Mouse (Mus musculus) thymus, postnatal 14 days (tissue): ENCODE results near the gene 4921517D22Rik.

Experiments
- DNase-seq: peaks from one replicate; pipeline ENCODE4 v3.0.0; 2021

Gene 4921517D22Rik

DNA sequence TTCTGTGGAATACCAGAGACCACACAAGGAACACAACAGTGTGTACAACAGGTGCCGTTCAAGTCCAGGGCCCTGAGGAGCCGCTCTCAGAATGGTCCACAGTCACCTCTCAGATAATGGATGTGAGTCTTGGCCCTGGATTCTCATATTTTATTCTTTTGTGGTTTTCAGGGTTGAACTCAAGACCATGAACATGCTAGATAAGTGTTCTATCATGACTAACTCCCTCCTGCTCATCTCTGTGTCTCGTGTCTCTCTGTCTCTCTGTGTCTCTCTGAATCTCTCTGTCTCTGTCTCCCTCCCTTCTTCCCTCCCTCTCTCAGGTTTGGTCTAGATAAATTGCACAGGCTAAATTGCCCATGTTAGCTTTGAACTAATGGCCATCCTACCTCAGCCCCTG lies 4.1 kb downstream of the 4921517D22Rik start:
- DNase-seq, result no peak

DNA sequence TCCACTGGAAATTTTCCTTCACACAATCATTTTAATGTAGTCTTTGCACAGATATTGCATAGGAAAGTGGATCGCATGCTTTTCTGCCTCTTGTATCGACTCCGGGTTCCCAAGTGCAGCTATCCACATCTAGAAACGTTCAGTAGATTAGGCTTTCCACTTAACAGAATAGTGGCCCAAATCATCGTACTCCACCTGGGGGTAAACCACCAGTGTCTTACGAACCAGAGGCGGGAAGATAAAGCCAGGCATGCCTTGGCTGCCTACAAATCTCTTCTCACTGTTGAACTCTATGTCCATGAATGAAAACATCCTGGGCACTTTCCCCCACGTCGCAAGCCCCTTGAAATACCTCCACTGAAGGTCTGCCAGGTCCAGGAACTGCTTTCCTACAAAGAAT lies 4.6 kb downstream of the 4921517D22Rik start:
- DNase-seq, result no peak

DNA sequence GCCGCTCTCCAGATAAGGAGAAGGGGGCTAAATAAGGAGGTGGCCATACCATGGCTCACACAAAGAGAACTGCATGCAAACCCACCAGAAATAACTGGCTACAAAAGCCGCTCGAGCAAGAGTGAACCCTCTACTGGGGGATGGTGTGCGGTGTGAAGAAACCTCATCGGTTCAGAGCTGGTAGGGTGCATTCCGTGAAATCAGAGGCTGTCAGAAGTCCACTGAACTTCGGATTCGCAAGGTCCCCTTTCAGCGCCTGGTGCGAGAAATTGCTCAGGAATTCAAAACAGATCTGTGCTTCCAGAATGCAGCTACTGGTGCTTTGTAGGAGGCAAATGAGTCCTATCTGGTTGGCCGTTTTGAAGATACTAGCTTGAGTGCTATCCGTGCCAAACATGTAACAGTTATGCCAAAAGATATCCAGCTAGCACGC lies 5.6 kb downstream of the 4921517D22Rik start:
- no peak for DNase-seq

DNA sequence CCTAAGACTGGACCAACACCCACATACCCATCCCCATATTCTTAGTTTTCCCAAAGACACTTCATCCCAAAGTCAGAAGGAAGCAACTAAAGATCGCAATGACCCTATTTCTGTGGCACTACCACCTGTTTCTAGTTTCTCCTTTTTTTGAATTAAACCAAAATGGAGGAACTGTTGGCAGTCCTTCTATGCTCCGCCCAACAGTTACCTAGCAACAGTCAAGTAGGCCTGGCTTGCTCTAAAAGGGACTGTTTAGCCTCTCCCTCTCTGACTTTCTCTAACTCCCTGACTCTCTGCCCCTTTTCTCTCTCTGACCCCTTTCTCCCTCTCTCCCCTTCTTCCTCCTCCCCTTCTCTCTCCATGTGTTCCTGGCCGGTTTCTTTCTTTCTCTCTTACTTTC lies 8.7 kb downstream of the 4921517D22Rik start:
- DNase-seq, result no peak

DNA sequence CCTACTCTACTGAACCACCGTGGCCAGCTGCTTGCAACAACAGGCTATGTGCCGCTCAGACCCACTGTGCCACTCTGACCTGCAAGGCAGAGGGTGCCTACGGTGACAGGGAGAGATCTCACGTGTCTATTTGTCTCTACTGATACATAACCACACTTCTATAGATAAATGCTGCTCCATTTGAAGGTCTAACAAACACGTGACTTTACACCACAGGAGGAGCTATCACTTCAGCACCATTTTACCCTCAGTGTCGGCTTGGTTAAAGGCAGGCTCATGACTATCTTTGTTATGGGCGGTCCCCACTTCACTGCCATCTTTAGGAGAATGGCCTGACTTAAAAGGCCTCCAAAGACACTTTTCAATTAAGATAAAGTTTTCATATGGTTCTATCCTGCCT lies 11.3 kb downstream of the 4921517D22Rik start:
- no peak for DNase-seq

DNA sequence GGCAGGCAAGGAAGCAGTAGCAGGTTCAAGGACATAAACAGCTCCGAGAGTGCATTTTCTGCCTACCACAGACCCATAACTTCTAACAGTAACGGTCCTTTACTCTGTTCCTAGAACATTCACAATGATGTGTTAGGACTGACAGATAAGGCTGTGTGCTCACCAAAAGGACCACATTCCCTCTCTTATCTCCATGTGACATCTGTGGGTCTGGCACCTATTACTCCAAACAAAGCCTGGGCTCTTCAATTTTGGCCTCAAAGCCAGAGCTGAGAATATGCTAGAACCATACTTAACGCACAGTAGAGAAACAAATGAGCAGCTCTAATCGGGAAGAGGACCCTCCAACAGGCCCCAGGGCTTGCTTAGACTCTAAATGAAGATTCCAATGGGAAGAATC lies 14.0 kb downstream of the 4921517D22Rik start:
- DNase-seq, result no peak

DNA sequence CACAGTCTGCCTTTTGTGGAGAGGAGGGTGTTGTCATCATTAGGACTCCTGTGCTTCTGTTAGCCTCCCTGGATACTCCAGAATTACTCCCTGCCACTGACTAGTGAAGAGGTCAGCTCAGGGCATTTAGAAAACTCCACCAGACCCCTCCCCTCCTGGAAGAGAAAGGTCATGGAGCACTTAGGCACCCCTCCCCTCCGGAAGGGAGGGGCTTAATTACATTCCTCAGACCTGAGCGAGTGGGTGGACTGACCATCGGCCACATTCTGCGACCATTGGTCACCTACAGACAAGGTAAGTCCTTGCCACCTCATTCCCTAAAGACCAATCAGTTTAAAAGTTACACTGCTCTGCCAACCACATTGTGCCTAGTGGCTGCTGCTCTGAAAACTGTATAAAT lies 14.6 kb downstream of the 4921517D22Rik start:
- no peak for DNase-seq

DNA sequence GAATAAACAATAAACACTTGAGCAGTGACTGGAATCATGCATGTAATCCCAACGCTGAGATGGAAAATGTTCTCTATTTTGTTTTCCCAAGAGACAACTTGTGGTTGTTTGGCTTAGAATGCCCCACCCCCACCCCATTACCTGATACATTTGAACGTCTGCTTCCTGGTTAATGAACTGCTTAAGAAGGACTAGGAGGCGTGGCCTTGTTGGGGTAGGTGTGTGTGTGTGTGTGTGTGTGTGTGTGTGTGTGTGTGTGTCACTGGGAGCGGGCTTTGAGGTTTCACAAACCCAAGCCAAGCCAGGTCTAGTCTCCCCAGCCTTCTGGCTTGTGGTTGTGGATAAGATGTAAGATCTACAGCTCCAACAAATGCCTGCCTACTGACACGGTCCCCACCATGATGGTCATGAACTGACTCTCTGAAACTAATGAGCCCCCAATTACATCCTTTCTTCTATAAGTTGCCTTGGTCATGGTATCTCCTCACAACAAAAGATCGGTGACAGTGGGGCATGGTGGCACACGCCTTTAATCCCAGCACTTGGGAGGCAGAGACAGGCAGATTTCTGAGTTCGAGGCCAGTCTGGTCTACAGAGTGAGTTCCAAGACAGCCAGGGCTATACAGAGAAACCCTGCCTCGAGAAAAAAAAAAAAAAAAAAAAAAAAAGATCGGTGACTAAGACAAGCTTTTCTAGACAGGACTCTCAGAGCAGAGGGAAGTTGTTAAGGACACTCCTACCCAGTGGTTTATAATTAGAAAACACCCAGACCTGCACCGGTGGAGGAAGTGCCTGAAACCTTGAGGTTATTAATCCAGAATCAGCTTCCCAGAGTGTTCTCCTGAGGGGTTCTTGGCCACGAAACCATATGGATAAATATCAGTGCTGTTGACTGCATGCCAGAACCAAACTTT lies 17.3 kb downstream of the 4921517D22Rik start:
- no peak for DNase-seq

DNA sequence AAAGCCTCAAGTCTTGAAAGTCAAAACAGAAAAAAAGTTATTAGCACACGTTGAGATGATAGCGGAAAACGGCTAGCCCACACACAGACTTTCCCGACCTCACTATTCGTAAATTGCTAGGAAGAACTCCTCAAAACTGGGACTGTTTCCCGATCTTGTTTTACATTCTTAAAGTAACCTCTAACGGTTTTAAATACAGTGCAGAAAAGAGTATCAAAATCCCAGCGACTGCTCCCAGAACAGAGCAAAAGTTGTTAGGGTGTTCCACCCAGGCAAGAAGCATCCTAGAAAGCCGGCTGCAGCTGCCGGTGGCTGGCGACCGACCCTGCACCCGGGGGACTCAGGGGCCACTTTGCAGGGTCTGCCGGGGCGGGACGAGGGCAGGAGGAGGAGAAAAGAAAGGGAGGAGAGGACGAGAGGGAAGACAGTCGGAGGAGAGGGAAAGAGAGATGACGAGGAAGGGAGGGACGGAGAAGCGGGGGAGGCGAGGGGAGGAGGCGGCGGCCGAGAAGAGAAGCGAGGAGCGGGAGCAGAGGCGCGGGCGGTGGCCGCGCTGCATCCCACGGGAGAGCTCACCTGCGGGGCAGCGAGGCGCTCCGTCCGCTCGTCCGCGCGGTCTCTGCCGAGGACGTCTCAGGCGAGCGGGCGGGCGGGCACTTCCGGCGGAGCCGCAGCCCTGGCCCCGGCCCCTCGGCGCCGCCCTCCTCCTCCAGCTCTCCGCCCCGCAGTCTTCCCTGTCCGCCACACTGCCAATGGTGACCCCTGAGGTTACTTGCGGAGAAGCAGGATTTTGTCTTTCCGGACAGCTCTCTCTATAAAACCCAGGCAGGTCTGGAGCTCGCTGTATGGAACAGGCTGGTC lies 18.5 kb downstream of the 4921517D22Rik start, which contains the start of gene Golm1:
Gene Golm1 (minus strand): TSS at position 661 of the 861 bp plus-strand sequence.
- peak; percentile 33 for DNase-seq

DNA sequence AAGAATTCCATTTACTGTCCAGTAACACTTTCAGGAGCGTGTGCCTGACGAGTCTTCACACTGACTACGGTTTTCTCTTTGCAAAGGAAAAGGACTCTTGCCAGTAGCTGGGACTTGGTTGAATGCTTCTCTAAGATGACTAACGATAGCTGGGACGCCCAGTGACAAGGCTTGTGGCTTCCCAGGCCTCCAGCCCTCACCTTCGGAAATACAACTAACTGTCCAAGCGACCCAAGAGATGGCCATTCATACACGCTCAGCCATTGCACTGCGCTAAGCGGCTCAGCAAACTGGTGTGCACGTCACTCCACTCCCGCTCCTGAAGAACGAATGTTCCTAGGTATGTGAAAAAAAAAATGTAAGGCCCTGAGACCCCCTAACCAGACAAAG lies 19.2 kb downstream of the 4921517D22Rik start:
- no peak for DNase-seq

DNA sequence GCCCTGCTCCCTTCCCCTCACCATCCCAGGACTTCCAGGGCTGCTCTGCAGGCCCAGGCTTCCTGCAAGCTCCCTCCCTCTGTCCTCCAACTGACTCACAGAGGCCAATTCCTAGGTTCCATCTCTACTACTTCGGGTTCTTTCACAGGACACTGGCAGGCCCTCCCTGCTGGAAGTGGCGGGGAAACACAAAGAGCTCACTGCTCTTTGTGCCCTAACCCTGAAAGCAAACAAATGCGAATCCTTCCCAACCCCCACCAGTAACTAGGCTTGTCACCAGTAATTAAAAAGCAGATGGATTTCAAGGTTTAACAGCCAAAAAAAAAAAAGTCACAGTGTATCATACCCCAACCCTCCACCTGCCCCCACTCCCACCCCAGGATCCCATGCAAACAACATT lies 19.7 kb downstream of the 4921517D22Rik start:
- no peak for DNase-seq

DNA sequence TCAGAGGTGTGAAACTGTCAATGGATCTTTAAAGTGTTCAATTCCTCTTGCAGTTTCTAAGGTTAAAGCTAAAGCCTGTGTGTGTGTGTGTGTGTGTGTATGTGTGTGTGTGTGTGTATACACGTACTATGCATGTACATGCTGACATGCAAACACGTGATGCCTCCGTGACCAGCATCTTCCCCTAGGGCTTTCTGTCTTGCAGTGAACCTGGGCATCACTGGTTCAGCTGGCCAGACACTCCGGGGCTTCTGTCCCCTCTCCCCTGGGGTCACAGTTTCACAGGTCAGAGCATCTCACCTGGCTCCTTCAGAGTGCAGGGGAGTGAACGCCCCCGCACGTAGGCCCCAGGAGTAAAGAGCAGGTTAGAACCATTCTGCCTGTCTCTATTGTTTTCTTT lies 20.3 kb downstream of the 4921517D22Rik start:
- no peak for DNase-seq

DNA sequence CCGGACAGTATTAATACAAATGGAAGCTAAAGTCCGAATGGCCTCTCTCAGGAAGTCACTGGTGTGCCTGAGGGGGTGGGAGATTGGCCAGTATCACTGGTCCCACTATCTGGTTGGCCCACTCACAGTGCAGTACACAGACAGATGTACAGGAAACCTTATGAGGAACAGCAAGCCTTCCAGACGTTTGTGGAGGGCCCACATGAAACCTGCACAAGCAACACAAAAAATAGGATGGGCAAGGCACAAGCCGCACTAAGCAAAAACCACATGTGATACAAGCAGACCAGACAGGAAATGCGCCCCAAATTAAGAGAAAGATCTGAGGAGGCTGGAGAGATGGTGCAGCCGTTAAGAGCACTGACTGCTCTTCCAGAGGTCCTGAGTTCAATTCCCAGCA lies 21.7 kb downstream of the 4921517D22Rik start:
- DNase-seq, result peak; percentile 12

DNA sequence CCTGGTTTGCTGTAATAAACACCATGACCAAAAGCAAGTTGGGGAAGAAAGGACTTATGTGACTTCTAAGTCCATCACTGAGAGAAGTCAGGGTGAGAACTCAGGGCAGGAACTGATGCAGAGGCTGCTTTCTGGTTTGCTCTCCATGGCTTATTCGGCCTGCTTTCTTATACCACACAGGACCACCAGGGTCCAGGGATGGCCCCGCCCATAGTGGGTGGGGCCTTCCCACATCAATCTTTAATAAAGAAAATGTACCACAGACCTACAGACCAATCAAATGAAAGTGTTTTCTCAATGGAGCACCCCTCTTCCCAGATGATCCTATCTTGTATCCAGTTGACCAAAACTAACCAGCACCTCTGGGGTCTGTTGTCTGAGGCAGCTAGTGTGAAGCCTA lies 22.4 kb downstream of the 4921517D22Rik start:
- DNase-seq, result no peak

DNA sequence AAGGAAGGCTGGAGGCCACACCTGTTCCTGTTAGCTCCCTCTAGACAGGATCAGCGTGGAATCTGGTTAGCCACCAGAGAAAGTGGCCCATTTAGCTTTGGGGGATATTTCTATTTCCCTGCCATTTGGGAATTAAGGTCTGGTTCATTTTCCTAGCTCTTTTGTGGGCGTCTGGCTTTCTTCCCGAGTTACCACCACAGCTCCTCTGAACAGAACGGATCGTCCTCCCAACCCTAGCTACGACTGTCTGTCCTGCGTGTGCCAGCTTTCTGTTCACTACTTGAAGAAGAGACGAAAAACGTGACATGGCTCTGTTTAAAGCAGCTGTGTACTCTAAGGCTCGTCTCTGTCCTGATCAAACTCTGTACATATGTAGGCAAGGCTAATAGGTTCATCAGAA lies 24.0 kb downstream of the 4921517D22Rik start:
- DNase-seq, result no peak

DNA sequence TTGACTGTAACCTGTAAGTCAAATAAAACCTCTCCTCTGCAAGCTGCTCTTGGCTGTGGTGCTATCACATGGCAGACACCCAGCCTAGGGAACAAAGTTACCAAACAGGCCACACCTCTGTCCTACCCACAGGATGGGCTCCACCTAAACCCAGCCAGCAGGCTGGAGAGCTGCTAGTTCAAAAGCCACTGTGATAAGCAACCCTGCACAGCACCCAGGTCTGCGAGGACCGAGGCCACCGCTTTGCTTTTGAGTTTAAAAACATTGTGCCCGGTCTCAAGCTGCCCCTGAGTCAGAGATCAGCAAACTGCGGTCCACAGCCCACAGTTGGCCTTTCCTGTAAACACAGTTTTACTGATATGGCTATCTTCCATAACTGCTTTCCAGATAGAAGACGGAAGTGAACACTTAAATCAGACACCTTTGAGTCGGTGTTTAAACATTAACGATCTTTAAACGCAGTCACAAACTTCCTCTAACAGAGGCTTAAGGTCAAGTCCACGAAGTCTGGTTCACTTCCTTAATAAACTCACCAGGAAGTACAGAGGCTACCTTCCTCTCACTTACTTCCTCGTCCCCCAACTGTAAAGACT lies 25.3 kb downstream of the 4921517D22Rik start:
- DNase-seq, result peak; percentile 18

DNA sequence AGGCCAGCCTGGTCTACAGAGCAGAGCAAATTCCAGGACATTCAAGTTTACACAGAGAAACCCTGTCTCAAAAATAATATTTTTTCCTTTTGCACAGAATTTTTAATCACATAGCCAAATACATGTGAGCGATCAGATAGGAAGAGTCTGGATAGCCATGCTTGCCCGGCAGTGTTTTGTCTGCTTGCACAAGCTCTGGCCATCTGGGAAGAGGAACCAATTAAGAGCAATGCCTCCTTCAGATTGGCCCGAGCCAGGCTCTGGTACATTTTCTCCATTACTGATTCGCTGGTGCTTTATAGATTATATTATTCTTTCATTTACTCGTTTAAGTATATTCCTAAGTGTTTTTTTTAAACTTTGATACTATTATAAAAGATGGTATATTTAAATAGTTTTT lies 26.1 kb downstream of the 4921517D22Rik start:
- DNase-seq, result no peak

DNA sequence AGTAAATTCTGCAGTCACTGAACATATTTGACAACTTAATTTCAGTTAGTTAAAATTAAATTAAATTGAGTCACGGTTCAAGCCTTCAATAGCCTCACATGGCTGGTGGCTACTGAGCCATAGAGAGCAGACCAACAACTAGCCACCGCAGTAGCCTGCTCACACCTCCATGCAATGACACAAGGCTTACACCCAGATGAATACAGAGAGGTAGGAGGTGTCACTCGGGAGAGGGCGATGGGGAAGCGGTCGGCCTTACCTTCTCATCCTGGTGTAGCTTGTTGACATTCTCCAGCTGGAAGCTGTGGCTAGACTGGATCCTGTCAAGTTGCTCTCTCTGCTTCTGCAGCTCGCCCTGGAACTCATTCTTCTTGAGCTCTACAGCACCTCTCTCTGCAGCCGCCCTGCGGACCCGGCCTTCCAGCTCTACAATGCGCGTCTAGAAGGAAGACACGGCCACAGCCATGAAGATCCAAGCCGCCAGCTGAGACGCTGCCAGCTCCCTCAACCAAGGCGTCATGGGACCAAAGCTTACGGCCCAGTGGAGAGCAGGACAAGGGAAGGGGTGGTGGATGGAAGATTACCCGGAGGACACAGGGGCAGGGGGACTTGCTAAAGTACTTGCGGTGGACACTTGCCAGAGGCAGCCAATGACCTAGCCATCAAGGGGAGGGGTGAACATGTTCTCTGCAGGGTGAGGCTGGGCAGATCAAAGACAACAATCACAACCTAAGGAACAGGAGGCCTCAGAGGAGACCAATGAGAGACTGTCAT lies 29.8 kb downstream of the 4921517D22Rik start:
- no peak for DNase-seq

DNA sequence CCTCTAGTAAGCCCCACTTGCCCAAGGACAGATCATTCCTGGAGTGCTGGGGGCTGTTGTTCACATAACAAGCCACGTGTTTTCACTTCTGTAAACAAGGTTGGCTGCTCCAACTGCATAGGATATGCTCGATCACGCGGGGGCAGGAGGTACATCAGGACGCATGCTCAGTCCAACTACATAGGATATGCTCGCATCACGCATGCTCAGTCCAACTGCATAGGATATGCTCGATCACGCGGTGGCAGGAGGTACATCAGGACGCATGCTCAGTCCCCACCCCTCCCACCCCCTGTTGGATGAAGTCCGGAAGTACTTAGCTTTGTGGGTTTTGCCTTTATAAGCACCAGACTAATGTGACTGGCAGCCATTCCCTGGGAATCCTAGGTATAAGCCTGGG lies 31.9 kb downstream of the 4921517D22Rik start:
- no peak for DNase-seq

DNA sequence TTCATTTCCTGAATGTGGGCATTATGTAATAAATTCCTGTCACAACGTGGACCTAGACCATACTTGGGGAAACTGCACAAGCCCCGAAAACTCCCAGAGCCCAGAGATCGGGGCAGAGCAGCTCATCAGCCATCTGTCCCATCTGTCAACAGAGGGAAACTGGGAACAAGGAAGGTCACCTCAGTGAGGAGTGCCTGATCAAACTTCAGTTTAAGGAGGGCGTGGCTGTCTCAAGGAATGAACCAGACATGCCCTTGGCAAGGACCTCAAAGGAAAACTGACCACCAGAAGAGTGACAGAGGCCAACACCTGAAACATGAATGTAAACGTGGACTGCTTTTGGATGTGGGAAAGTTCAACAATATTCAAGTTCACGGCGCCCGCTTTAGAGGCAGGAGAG lies 32.5 kb downstream of the 4921517D22Rik start:
- DNase-seq, result no peak

DNA sequence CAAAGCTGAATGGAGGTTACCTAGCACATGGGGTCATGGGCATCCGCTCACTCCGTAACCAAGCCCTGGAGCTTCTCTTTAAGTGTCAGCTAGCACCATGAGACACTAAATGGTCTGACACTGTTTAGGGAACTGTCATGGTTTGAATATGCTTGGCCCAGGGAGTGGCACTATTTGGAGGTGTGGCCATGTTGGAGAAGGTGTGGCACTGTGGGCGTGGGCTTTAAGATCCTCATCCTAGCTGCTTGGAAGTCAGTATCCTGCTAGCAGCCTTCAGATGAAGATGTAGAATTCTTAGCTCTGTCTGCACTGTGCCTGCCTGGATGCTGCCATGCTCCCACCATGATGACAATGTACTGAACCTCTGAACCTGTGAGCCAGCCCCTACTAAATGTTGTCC lies 33.5 kb downstream of the 4921517D22Rik start:
- DNase-seq, result no peak

DNA sequence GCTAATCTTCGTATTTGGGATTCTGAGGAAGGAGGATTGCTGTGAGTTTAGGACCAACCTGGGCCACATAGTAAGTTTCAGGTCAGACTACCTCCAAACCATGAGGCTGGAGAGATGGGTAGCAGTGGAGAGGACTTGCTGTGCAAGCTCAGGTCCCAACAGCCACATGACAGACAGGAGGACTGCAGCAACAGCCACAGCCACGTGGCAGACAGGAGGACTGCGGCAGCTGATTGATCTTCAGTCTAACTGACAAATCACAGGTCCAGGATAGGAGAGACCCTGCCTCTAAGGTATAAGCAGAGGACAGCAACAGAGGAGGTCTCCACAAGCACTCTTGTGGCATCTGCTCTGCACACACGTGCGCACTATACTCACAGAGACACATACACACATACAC lies 36.1 kb downstream of the 4921517D22Rik start:
- DNase-seq, result no peak

DNA sequence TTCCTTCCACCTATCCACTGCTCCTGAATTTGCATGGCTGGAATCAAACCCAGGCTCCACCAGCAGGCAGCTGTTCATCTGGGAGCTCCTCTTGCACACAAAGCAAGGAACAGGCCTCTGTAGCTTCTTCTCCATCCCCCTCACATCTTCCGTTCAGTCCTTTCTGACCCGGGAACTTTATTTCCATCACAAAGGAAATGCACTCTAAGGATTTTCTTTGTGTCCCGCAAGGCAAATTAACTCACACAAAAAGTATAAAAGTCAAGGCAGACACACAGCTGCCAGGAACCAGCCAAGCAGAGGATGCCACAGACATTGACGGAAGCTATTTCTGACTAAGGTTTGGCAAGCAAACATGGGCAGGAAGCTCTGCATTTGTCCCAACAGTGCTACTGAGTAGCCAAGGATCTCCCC lies 36.9 kb downstream of the 4921517D22Rik start:
- no peak for DNase-seq
